Mouse (Mus musculus) gastrocnemius, postnatal 10 days (tissue): Measurements from ENCODE around the gene Psmd13. TPM values are rescaled to one million over a fixed set of nuclear protein-coding genes. Genes with fewer than 3 reads are reported as not detected.
"Not testable (repeated sequence)": the region's sequence is repeated elsewhere in the genome, so short reads cannot be mapped to it uniquely, and the experiment has no call there.

Source experiments
- DNase-seq: peaks from one replicate; pipeline ENCODE4 v3.0.0; 2021; ENCODE audit warnings: mixed read lengths
- total RNA-seq, 2 experiments: library from RNA; stranded (reverse); gene quantifications; 2 replicates each; pipeline ENCODE4 v1.2.3; 2021

The Psmd13 gene
- total RNA-seq, 2 experiments from 2014 or later, result 104 to 105 TPM

- peak; percentile 88 for DNase-seq
These were observed 24.8 kb upstream of the Psmd13 start, which contains the start of gene Ric8a for GRCm38 (mm10) chr7:140856785-140857549. TSS of gene Ric8a (plus strand) at chr7:140856957.

GRCm38 (mm10) chr7:140857550-140858505 is 23.9 kb upstream of the Psmd13 start, which contains the start of gene Bet1l:
TSS of gene Bet1l (minus strand) at chr7:140857577.
- DNase-seq, result no peak

- no peak for DNase-seq
These were observed 23.0 kb upstream of the Psmd13 start for GRCm38 (mm10) chr7:140858746-140859145.

- no peak for DNase-seq
These were observed 21.8 kb upstream of the Psmd13 start for GRCm38 (mm10) chr7:140859997-140860396.

- DNase-seq, result no peak
These were observed 21.0 kb upstream of the Psmd13 start for GRCm38 (mm10) chr7:140860728-140861127.

GRCm38 (mm10) chr7:140864761-140865160 is 17.0 kb upstream of the Psmd13 start:
- DNase-seq, result no peak

- no peak for DNase-seq
These were observed 7.5 kb upstream of the Psmd13 start for GRCm38 (mm10) chr7:140874224-140874623.

- no peak for DNase-seq
These were observed 4.4 kb upstream of the Psmd13 start for GRCm38 (mm10) chr7:140877364-140877763.

- no peak for DNase-seq
These were observed 2.4 kb upstream of the Psmd13 start for GRCm38 (mm10) chr7:140879355-140879754.

GRCm38 (mm10) chr7:140880419-140880818 is 1.3 kb upstream of the Psmd13 start:
- no peak for DNase-seq

- no peak for DNase-seq
These were observed 778 bp upstream of the Psmd13 start for GRCm38 (mm10) chr7:140880865-140881515.

- DNase-seq, result no peak
These were observed 668 bp downstream of the Psmd13 start for GRCm38 (mm10) chr7:140882469-140882803.

GRCm38 (mm10) chr7:140890636-140891035 is 8.9 kb downstream of the Psmd13 start:
- DNase-seq, result not testable (repeated sequence)

GRCm38 (mm10) chr7:140894031-140894430 is 12.3 kb downstream of the Psmd13 start:
- no peak for DNase-seq

- DNase-seq, result no peak
These were observed 12.8 kb downstream of the Psmd13 start for GRCm38 (mm10) chr7:140894611-140895010.

GRCm38 (mm10) chr7:140897863-140898262 is 16.1 kb downstream of the Psmd13 start:
- DNase-seq, result no peak

- no peak for DNase-seq
These were observed 17.4 kb downstream of the Psmd13 start for GRCm38 (mm10) chr7:140899121-140899520.

GRCm38 (mm10) chr7:140900220-140900619 is 18.5 kb downstream of the Psmd13 start, which contains the start of gene Cox8b:
TSS of gene Cox8b (minus strand) at chr7:140900446.
- peak; percentile 56 for DNase-seq

GRCm38 (mm10) chr7:140902036-140902875 is 20.5 kb downstream of the Psmd13 start:
- DNase-seq, result peak; percentile 60

GRCm38 (mm10) chr7:140903212-140903611 is 21.4 kb downstream of the Psmd13 start:
- DNase-seq, result peak; percentile 87

GRCm38 (mm10) chr7:140905642-140906081 is 23.9 kb downstream of the Psmd13 start:
- no peak for DNase-seq
